Mouse (Mus musculus): ENCODE data around the gene Majin.

DNA sequence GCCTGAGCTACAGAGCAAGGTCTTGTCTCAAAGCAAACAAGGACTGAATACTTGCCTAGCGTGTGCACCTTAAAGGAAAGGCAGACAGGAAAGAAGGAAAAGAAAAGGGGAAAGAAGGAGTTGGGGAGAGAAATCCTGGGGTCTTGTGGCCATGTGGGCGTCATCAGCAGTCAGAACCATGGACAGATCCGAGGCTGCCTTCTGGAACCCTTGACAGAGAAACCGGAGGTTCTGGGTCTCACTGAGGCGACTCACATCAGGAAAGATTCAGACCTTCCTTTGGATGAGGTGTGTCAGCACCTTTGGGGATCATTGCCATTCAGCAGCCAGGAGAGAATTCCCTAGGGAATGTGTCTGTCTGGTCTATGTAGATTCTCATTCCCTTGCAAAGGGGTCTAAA lies 2.6 kb upstream of the Majin start:
- no peak for TF ChIP-seq POLR2A (IDR thresholded peaks at IDR 0.05; ENCODE audit: low read depth, low read length)
- TF ChIP-seq CTCF (IDR thresholded peaks at IDR 0.05; ENCODE audit: extremely low read depth, insufficient read depth, insufficient read length, insufficient replicate concordance) = no peak

Measured in spleen, adult 2 months (tissue).